Mouse (Mus musculus) MEL (cell line): ENCODE results near the gene Ube2l6. TPM values are rescaled to one million over a fixed set of nuclear protein-coding genes. Genes with fewer than 3 reads are reported as not detected.

Experiments
- DNase-seq: peaks from one replicate; pipeline ENCODE4 v3.0.0; 2011; ENCODE audit warnings: low read depth, low spot score
- H3K27ac ChIP-seq: 2 replicates; pipeline ENCODE4 v1.5.1; 2012; ENCODE audit warnings: low read depth, mild to moderate bottlenecking, control low read depth, low read length, moderate library complexity; ENCODE audit not compliant: control insufficient read depth
- H3K27me3 ChIP-seq, 2 experiments: fragments of 150-350 bp in 1 of 2; sonication (generic) in 1 of 2; 2 replicates each; pipeline ENCODE4 v1.6.1; 2012; ENCODE audit warnings: low read length in 2 of 2, mild to moderate bottlenecking in 2 of 2, improper control_type of control experiment in 1 of 2, moderate library complexity in 1 of 2; ENCODE audit not compliant: insufficient read depth in 2 of 2, control insufficient read depth in 1 of 2
- H3K36me3 ChIP-seq, 2 experiments: 2 replicates each; pipeline ENCODE4 v1.6.1; 2012 to 2014; ENCODE audit warnings: low read length in 2 of 2, improper control_type of control experiment in 1 of 2, inconsistent platforms in 1 of 2, mild to moderate bottlenecking in 1 of 2; ENCODE audit not compliant: insufficient read depth in 2 of 2, control insufficient read depth in 1 of 2
- H3K4me1 ChIP-seq, 2 experiments: fragments of 150-350 bp in 1 of 2; sonication (generic) in 1 of 2; 2 replicates each; pipeline ENCODE4 v1.6.1; 2012; ENCODE audit warnings: low read length in 2 of 2, improper control_type of control experiment in 1 of 2, mild to moderate bottlenecking in 1 of 2; ENCODE audit not compliant: insufficient read depth in 2 of 2, control insufficient read depth in 1 of 2
- H3K4me3 ChIP-seq, 2 experiments: fragments of 150-350 bp in 1 of 2; sonication (generic) in 1 of 2; 2 replicates each; pipeline ENCODE4 v1.5.1; 2012; ENCODE audit warnings: low read depth in 2 of 2, low read length in 2 of 2, mild to moderate bottlenecking in 2 of 2, moderate library complexity in 2 of 2, control low read depth in 1 of 2, improper control_type of control experiment in 1 of 2; ENCODE audit not compliant: control insufficient read depth in 1 of 2, insufficient read depth in 1 of 2
- H3K79me2 ChIP-seq: 2 replicates; pipeline ENCODE4 v1.6.1; 2012; ENCODE audit warnings: mild to moderate bottlenecking, low read length, moderate library complexity; ENCODE audit not compliant: control insufficient read depth, poor library complexity, insufficient read depth
- H3K9ac ChIP-seq: 2 replicates; pipeline ENCODE4 v1.6.1; 2012; ENCODE audit warnings: low read depth, mild to moderate bottlenecking, control low read depth, low read length, moderate library complexity; ENCODE audit not compliant: control insufficient read depth, poor library complexity, severe bottlenecking
- H3K9me3 ChIP-seq: fragments of 150-350 bp; sonication (generic); replicated peaks from 2 replicates; pipeline ENCODE4 v1.6.1; 2012; ENCODE audit warnings: mild to moderate bottlenecking, low read length, improper control_type of control experiment, moderate library complexity; ENCODE audit not compliant: insufficient read depth
- BHLHE40 ChIP-seq: IDR thresholded peaks from 2 replicates; pipeline ENCODE4 v1.6.1; 2012; ENCODE audit warnings: low read depth, mild to moderate bottlenecking, inconsistent platforms, low read length, improper control_type of control experiment, borderline replicate concordance
- CHD2 ChIP-seq: IDR thresholded peaks from 2 replicates; pipeline ENCODE4 v1.6.1; 2011; ENCODE audit warnings: low read length, improper control_type of control experiment
- CTCF ChIP-seq, 3 experiments: IDR thresholded peaks in 2 of 3; conservative IDR thresholded peaks in 1 of 3; 2 replicates each; pipeline ENCODE4 v1.5.1; 2011 to 2012; ENCODE audit warnings: low read length in 3 of 3, low read depth in 2 of 3, mild to moderate bottlenecking in 2 of 3, improper control_type of control experiment in 1 of 3, inconsistent platforms in 1 of 3, mixed read lengths in 1 of 3, moderate library complexity in 1 of 3; ENCODE audit not compliant: control insufficient read depth in 1 of 3, insufficient read depth in 1 of 3, poor library complexity in 1 of 3, severe bottlenecking in 1 of 3
- ELF1 ChIP-seq: IDR thresholded peaks from 2 replicates; pipeline ENCODE4 v1.6.1; 2014; ENCODE audit warnings: low read depth, mild to moderate bottlenecking, inconsistent platforms, low read length, improper control_type of control experiment, moderate library complexity
- EP300 ChIP-seq, 2 experiments: IDR thresholded peaks; 2 replicates each; pipeline ENCODE4 v1.6.1; 2011; ENCODE audit warnings: improper control_type of control experiment in 2 of 2, low read length in 2 of 2, low read depth in 1 of 2, mild to moderate bottlenecking in 1 of 2
- GATA1 ChIP-seq: IDR thresholded peaks from 2 replicates; pipeline ENCODE4 v1.6.1; 2011; ENCODE audit warnings: low read depth, low read length, improper control_type of control experiment
- KAT2A ChIP-seq: conservative IDR thresholded peaks from 2 replicates; pipeline ENCODE4 v1.6.1; 2012; ENCODE audit warnings: low read depth, low read length, improper control_type of control experiment, inconsistent platforms
- MAFK ChIP-seq: IDR thresholded peaks from 2 replicates; pipeline ENCODE4 v1.6.1; 2011; ENCODE audit warnings: low read depth, mild to moderate bottlenecking, low read length, improper control_type of control experiment, borderline replicate concordance
- MAX ChIP-seq: IDR thresholded peaks from 2 replicates; pipeline ENCODE4 v1.6.1; 2011; ENCODE audit warnings: low read length, improper control_type of control experiment
- MEF2A ChIP-seq: IDR thresholded peaks from 2 replicates; pipeline ENCODE4 v1.6.1; 2014; ENCODE audit warnings: low read depth, mild to moderate bottlenecking, inconsistent platforms, low read length, improper control_type of control experiment; ENCODE audit not compliant: poor library complexity, insufficient replicate concordance, severe bottlenecking; ENCODE audit errors: extremely low read depth
- MXI1 ChIP-seq: IDR thresholded peaks from 2 replicates; pipeline ENCODE4 v1.6.1; 2011; ENCODE audit warnings: mild to moderate bottlenecking, low read depth, low read length, improper control_type of control experiment
- NRF1 ChIP-seq: IDR thresholded peaks from 2 replicates; pipeline ENCODE4 v1.6.1; 2014; ENCODE audit warnings: low read depth, mild to moderate bottlenecking, inconsistent platforms, low read length, improper control_type of control experiment, moderate library complexity; ENCODE audit not compliant: poor library complexity, insufficient read depth, severe bottlenecking
- POLR2A ChIP-seq, 2 experiments: IDR thresholded peaks; 2 replicates each; pipeline ENCODE4 v1.6.1; 2011 to 2012; ENCODE audit warnings: low read length in 2 of 2, mild to moderate bottlenecking in 2 of 2, control low read depth in 1 of 2, improper control_type of control experiment in 1 of 2, low read depth in 1 of 2, moderate library complexity in 1 of 2; ENCODE audit not compliant: control insufficient read depth in 1 of 2, insufficient read depth in 1 of 2, poor library complexity in 1 of 2
- POLR2AphosphoS2 ChIP-seq: IDR thresholded peaks from 2 replicates; pipeline ENCODE4 v1.6.1; 2011; ENCODE audit warnings: low read length, improper control_type of control experiment
- SIN3A ChIP-seq: IDR thresholded peaks from 2 replicates; pipeline ENCODE4 v1.6.1; 2012; ENCODE audit warnings: low read length, improper control_type of control experiment, inconsistent platforms
- SMC3 ChIP-seq: IDR thresholded peaks from 2 replicates; pipeline ENCODE4 v1.6.1; 2011; ENCODE audit warnings: low read depth, low read length, improper control_type of control experiment
- TAL1 ChIP-seq: IDR thresholded peaks from 2 replicates; pipeline ENCODE4 v1.6.1; 2012; ENCODE audit warnings: mild to moderate bottlenecking, inconsistent platforms, low read length, moderate library complexity, mixed read lengths
- TBP ChIP-seq: IDR thresholded peaks from 2 replicates; pipeline ENCODE4 v1.8.0; 2011; ENCODE audit warnings: low read depth, low read length, improper control_type of control experiment
- USF1 ChIP-seq: IDR thresholded peaks from 2 replicates; pipeline ENCODE4 v1.6.1; 2014; ENCODE audit warnings: low read depth, mild to moderate bottlenecking, inconsistent platforms, low read length, improper control_type of control experiment, moderate library complexity
- ZC3H11A ChIP-seq: IDR thresholded peaks from 2 replicates; pipeline ENCODE4 v1.6.1; 2012; ENCODE audit warnings: low read depth, mild to moderate bottlenecking, inconsistent platforms, low read length, improper control_type of control experiment
- ZMIZ1 ChIP-seq: IDR thresholded peaks from 2 replicates; pipeline ENCODE4 v1.6.1; 2012; ENCODE audit warnings: low read depth, mild to moderate bottlenecking, inconsistent platforms, low read length, improper control_type of control experiment, moderate library complexity
- polyA plus RNA-seq, 2 experiments: library from polyadenylated mRNA; stranded (reverse) in 1 of 2; unstranded in 1 of 2; fragments of >175 nt in 1 of 2; fragments of >200 nt in 1 of 2; gene quantifications; 2 replicates each; pipeline versions ENCODE4 v1.2.1 to v1.2.4; 2012; ENCODE audit warnings: low replicate concordance in 2 of 2, low read depth in 1 of 2; ENCODE audit not compliant: insufficient read length in 2 of 2, insufficient read depth in 1 of 2, missing spikeins in 1 of 2
- total RNA-seq: library from RNA; depleted of rRNA; stranded (reverse); fragments of 300-350 nt; gene quantifications from 2 replicates; pipeline ENCODE4 v1.2.3, GENCODE M21; 2012

Gene Ube2l6
- total and polyA plus RNA-seq, 3 experiments, result 17.5 to 37.0 TPM; not detected in 1

GRCm38 (mm10) chr2:84761309-84761708 is 37.3 kb upstream of the Ube2l6 start:
- peak; percentile 57; the same call in 1 of the 2 replicates for TF ChIP-seq USF1
- no peak for TF ChIP-seq TBP
- TF ChIP-seq NRF1, result no peak
- TF ChIP-seq POLR2A (IDR thresholded peaks at IDR 0.05; ENCODE audit: control insufficient read depth in 1 of 2, insufficient read depth in 1 of 2, low read depth in 1 of 2, low read length in 2 of 2, poor library complexity in 1 of 2), result no peak
- no peak for TF ChIP-seq GATA1
- TF ChIP-seq ELF1, result no peak
- no peak for TF ChIP-seq TAL1
- no peak for TF ChIP-seq MAX
- no peaks in the 10 kb centered on the region for H3K4me1 ChIP-seq
- no peak overlapping the region for H3K9ac ChIP-seq
- H3K9me3 ChIP-seq, result no peaks in the 10 kb centered on the region
- H3K36me3 ChIP-seq, result no peaks in the 10 kb centered on the region
- no peak for DNase-seq
- no peak overlapping the region for H3K4me3 ChIP-seq
- H3K27ac ChIP-seq, result no peak overlapping the region
- H3K27me3 ChIP-seq, result peaks cover 7 to 15% of the 10 kb centered on the region in 2 experiments
- H3K79me2 ChIP-seq, result no peaks in the 10 kb centered on the region

GRCm38 (mm10) chr2:84761840-84762239 is 36.8 kb upstream of the Ube2l6 start:
- Histone ChIP-seq H3K9me3 (no peaks in the 10 kb centered on the region), H3K9ac (no peak overlapping the region), H3K4me3 (no peak overlapping the region), H3K27me3 (peaks cover 7 to 15% of the 10 kb centered on the region in 2 experiments), H3K27ac (no peak overlapping the region), H3K4me1 (no peaks in the 10 kb centered on the region), H3K36me3 (no peaks in the 10 kb centered on the region), H3K79me2 (no peaks in the 10 kb centered on the region)
- no peak for DNase-seq
- TF ChIP-seq CTCF (IDR thresholded peaks at IDR 0.05 in 2 of 3, conservative IDR thresholded peaks at IDR 0.05 in 1 of 3; ENCODE audit: control insufficient read depth in 1 of 3, insufficient read depth in 1 of 3, low read depth in 2 of 3, low read length in 3 of 3, poor library complexity in 1 of 3, severe bottlenecking in 1 of 3) (no peak), CHD2 (no peak), ZMIZ1 (no peak), MAFK (no peak), KAT2A (no peak), MXI1 (no peak), NRF1 (no peak), MEF2A (no peak), EP300 (IDR thresholded peaks at IDR 0.05; ENCODE audit: low read depth in 1 of 2, low read length in 2 of 2) (no peak), POLR2AphosphoS2 (no peak), ZC3H11A (no peak), GATA1 (no peak), BHLHE40 (no peak), SIN3A (no peak), SMC3 (no peak)
